Mouse (Mus musculus) thymus, adult 2 months (tissue): Measurements from ENCODE around the gene Cysrt1. TPM values are rescaled to one million over a fixed set of nuclear protein-coding genes. Genes with fewer than 3 reads are reported as not detected.

Experiments used
- DNase-seq: peaks from one replicate; pipeline ENCODE4 v3.0.0; 2021
- H3K27ac ChIP-seq: fragments of 200-500 bp; 2 replicates; pipeline ENCODE4 v1.5.1; 2012; ENCODE audit warnings: low read length, control low read depth; ENCODE audit not compliant: control insufficient read depth, insufficient read depth
- H3K27me3 ChIP-seq: fragments of 200-500 bp; 2 replicates; pipeline ENCODE4 v1.6.1; 2012; ENCODE audit warnings: mild to moderate bottlenecking, low read length, moderate library complexity, mixed read lengths; ENCODE audit not compliant: control insufficient read depth, insufficient read depth
- H3K36me3 ChIP-seq: fragments of 200-500 bp; 2 replicates; pipeline ENCODE4 v1.6.1; 2012; ENCODE audit warnings: mild to moderate bottlenecking, low read length, moderate library complexity; ENCODE audit not compliant: control insufficient read depth, insufficient read depth
- H3K4me1 ChIP-seq: fragments of 200-500 bp; replicated peaks from 2 replicates; pipeline ENCODE4 v1.6.1; 2012; ENCODE audit warnings: low read length; ENCODE audit not compliant: control insufficient read depth, insufficient read depth
- H3K4me3 ChIP-seq: fragments of 200-500 bp; 2 replicates; pipeline ENCODE4 v1.5.1; 2012; ENCODE audit warnings: mild to moderate bottlenecking, low read length, control low read depth, moderate library complexity; ENCODE audit not compliant: control insufficient read depth, insufficient read depth
- CTCF ChIP-seq: fragments of 200-500 bp; IDR thresholded peaks from 2 replicates; pipeline ENCODE4 v1.5.1; 2012; ENCODE audit warnings: mild to moderate bottlenecking, control low read depth, low read length, moderate library complexity, borderline replicate concordance; ENCODE audit not compliant: control insufficient read depth, poor library complexity, insufficient read depth; ENCODE audit errors: extremely low read depth
- POLR2A ChIP-seq: fragments of 200-500 bp; IDR thresholded peaks from 2 replicates; pipeline ENCODE4 v1.6.1; 2012; ENCODE audit warnings: mild to moderate bottlenecking, low read length, control low read depth, moderate library complexity; ENCODE audit not compliant: control insufficient read depth, poor library complexity, insufficient read depth; ENCODE audit errors: extremely low read depth
- WGBS: fragments of 180-500 bp; shearing (Covaris S2); methylation state at CpG from one replicate; pipeline ENCODE4 v1.1.7; 2018; 5-methylcytosine and 5-hydroxymethylcytosine counted together
- polyA plus RNA-seq: library from polyadenylated mRNA; depleted of rRNA; stranded (reverse); fragments of >200 nt; gene quantifications from 2 replicates; pipeline ENCODE4 v1.2.3, GENCODE M21; 2012; rRNA removed

Cysrt1 gene
- polyA plus RNA-seq, 1 experiment, result 2.1 TPM

DNA sequence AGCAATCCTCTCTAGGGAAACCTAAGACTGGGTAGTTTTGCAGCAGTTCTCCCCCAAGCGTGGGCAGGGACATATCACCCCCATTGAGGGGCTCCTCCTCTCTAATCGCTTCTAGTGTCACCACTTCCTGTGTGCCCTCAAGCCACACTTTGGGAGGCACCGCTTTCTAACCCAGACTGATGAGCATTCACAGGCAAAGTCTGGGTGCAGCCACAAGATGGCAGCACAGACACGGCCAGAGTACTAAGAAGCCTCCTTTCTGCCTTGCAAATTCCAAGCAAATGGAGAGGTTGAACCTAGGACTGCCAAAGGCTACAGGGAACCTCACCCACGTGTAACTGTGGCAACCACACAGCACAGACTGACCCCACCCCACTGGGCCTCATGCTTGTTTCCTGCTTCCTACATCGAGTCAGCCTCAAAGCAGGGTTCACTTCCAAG, 48.9 kb downstream of the Cysrt1 start:
- TF ChIP-seq CTCF (peak; percentile 84), POLR2A (no peak)

More for the DNA sequence above, 48.9 kb downstream of the Cysrt1 start:
- H3K36me3 ChIP-seq, result no peaks in the 10 kb centered on the region
- no peak overlapping the region for H3K27ac ChIP-seq
- WGBS, result 2% methylated on average over 6 of the region's 6 CpGs
- DNase-seq, result peak; percentile 82
- H3K4me1 ChIP-seq, result peaks cover 35% of the 10 kb centered on the region
- no peak overlapping the region for H3K4me3 ChIP-seq
- H3K27me3 ChIP-seq, result no peaks in the 10 kb centered on the region

Other genes starting within 250 kb of the Cysrt1 start
- gene Nsmf, start 188.1 kb downstream of the Cysrt1 start, polyA plus RNA-seq, result 41.6 and 50.4 TPM in 2 replicates
- 0.58 and 0.91 TPM in 2 replicates for gene Entpd8, start 162.1 kb downstream of the Cysrt1 start, polyA plus RNA-seq
- 0.24 and 0.44 TPM in 2 replicates for gene Noxa1, start 147.3 kb downstream of the Cysrt1 start, polyA plus RNA-seq
- gene Nrarp, start 61.7 kb downstream of the Cysrt1 start, polyA plus RNA-seq, result 13.7 and 16.9 TPM in 2 replicates
- 90.6 and 94.7 TPM in 2 replicates for gene Tor4a, start 45.6 kb downstream of the Cysrt1 start, polyA plus RNA-seq
- gene Nelfb, start 31.0 kb downstream of the Cysrt1 start, polyA plus RNA-seq, result 105 and 115 TPM in 2 replicates
- 0.12 TPM in 1 of 2 replicates, not detected in the other for gene Stpg3, start 27.8 kb downstream of the Cysrt1 start, polyA plus RNA-seq
- gene Fam166a, start 23.7 kb downstream of the Cysrt1 start, polyA plus RNA-seq, result 0.11 and 0.12 TPM in 2 replicates
- gene Tubb4b, start 17.8 kb downstream of the Cysrt1 start, polyA plus RNA-seq, result 613 and 694 TPM in 2 replicates
- gene Slc34a3, start 8.1 kb downstream of the Cysrt1 start, polyA plus RNA-seq, result 0.05 and 0.15 TPM in 2 replicates
- gene Rnf224, start 5.7 kb downstream of the Cysrt1 start, polyA plus RNA-seq, result 0.05 TPM in 1 of 2 replicates, not detected in the other
- gene Rnf208, start 197 bp downstream of the Cysrt1 start, polyA plus RNA-seq, result 3.6 and 4.5 TPM in 2 replicates
- 41.1 and 43.0 TPM in 2 replicates for gene AL732309.1, start 4.4 kb upstream of the Cysrt1 start, polyA plus RNA-seq
- 66.1 and 79.1 TPM in 2 replicates for gene Tmem203, start 13.0 kb upstream of the Cysrt1 start, polyA plus RNA-seq
- 24.4 and 25.9 TPM in 2 replicates for gene Tprn, start 20.2 kb upstream of the Cysrt1 start, polyA plus RNA-seq
- gene Ssna1, start 30.0 kb upstream of the Cysrt1 start, polyA plus RNA-seq, result 164 and 182 TPM in 2 replicates
- 141 and 144 TPM in 2 replicates for gene Anapc2, start 30.0 kb upstream of the Cysrt1 start, polyA plus RNA-seq
- gene Tmem210, start 45.7 kb upstream of the Cysrt1 start, polyA plus RNA-seq, result 0.35 TPM in 1 of 2 replicates, not detected in the other
- gene Lrrc26, start 47.5 kb upstream of the Cysrt1 start, polyA plus RNA-seq, result 1.0 and 1.6 TPM in 2 replicates
- 0.50 TPM in 2 replicates for gene Grin1, start 76.7 kb upstream of the Cysrt1 start, polyA plus RNA-seq
- 23.1 and 26.3 TPM in 2 replicates for gene Man1b1, start 89.9 kb upstream of the Cysrt1 start, polyA plus RNA-seq
- 24.5 and 25.6 TPM in 2 replicates for gene Dpp7, start 113.9 kb upstream of the Cysrt1 start, polyA plus RNA-seq
- 23.0 and 24.4 TPM in 2 replicates for gene Uap1l1, start 123.2 kb upstream of the Cysrt1 start, polyA plus RNA-seq
- gene Sapcd2, start 129.9 kb upstream of the Cysrt1 start, polyA plus RNA-seq, result 29.7 and 45.2 TPM in 2 replicates
- gene Entpd2, start 153.4 kb upstream of the Cysrt1 start, polyA plus RNA-seq, result 11.7 and 14.0 TPM in 2 replicates
- 28.4 and 30.8 TPM in 2 replicates for gene Npdc1, start 156.9 kb upstream of the Cysrt1 start, polyA plus RNA-seq
- gene Fut7, start 180.8 kb upstream of the Cysrt1 start, polyA plus RNA-seq, result 1.9 and 2.0 TPM in 2 replicates
- 86.6 and 100 TPM in 2 replicates for gene Abca2, start 186.3 kb upstream of the Cysrt1 start, polyA plus RNA-seq
- gene Clic3, start 214.4 kb upstream of the Cysrt1 start, polyA plus RNA-seq, result 11.6 and 17.3 TPM in 2 replicates
- 165 and 192 TPM in 2 replicates for gene Paxx, start 218.6 kb upstream of the Cysrt1 start, polyA plus RNA-seq
- 4.4 and 13.8 TPM in 2 replicates for gene Ptgds, start 227.6 kb upstream of the Cysrt1 start, polyA plus RNA-seq